Mouse (Mus musculus): ENCODE results near the gene Polr2l. TPM values are rescaled to one million over a fixed set of nuclear protein-coding genes. Genes with fewer than 3 reads are reported as not detected.

Gene Polr2l
- total RNA-seq, 2 experiments from 2014 or later, result 74.3 to 74.7 TPM

DNA sequence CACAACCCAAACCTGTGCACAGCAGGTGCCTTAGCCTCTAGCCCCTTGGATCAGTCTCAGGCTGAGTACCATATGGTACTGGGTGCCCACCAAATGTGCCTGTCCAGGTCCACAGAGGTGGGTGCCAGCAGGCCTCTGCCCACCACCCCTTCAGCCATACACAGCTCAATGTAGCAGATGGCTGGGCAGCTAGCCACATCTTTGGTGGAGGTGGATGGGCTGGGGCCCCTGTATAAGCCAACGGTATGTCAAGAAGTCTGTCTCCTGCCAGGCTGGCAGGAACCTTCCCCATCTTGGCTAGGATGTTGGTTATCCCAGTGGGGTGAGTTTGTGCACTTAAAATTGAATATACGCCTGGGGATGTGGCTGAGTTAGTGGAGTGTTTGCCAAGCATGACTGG is 10.7 kb upstream of the Polr2l start:
- intact Hi-C loops (cut with DNase I), result no loop called here

DNA sequence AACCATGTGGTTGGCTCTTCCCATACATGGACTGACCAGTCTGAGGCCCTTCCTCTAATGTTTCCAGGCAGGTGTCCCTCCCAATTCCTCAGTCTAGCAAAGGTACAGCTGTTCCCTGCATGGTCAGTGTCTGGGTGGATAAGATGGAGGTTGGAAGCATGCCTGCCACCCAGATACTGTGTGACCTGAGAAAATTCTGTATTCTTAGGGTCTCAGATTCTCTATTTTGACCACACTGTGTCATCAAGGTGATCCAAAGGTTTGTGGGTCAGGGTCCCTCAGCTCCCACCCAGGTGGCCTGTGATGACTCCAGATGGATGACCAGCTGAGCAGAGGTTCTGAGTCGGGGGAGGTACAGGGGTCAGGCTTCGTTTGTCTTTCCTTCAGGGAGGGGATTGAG is 10.3 kb upstream of the Polr2l start:
- DNase-seq (ENCODE audit: low spot score), result no peak
- intact Hi-C loops (cut with DNase I), result no loop called here

More for the DNA sequence above, 10.7 kb upstream of the Polr2l start:
- no peak for DNase-seq (ENCODE audit: low spot score)

DNA sequence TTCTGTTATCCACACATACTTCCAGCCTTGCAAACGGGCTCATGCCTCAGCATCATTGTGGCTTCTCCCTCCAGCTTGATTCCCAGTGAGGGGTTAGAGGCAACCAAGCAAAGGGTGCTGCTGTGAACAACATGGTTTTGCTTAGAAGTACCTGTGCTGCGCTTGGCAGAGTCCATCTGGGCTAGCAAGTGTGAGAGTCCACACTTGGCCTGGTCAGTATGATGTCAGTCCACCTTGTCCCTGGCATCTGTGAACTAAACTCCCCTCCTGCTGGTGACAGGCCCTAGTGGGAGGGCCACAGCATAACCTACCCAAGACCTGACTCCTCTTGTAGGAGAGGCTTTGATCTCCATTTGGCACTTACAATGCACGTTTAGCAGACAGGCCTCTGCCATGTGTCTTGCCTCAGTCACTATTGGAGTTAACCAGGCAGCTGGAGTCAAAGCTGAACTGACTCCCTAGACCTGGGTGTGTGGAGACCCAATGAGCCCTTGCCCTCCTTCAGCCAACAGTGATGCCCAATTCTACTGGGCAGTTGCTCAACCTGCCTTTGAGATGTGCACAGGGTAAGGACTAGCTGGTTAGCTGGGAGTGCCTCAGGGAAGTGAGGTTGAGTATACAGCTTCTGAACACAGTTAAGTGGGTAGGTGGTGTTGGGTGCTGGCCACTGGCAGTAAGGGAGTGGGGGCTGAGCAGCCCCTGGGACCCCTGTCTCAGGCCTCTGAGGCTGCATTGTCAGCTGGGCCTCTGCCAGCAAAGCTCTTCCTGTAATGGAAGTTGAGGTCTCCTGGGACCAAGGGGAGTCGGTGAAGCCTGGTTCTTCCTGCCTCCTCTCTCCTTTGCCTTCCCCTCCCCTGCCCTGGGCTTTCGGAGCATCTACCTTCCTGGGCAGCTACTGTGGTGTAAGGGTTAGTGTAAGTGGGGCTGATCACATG is 9.5 kb upstream of the Polr2l start:
- intact Hi-C loops (cut with DNase I), result loop anchor here (5.0 kb wide), 1 partner anchor 133 kb away; no protein-coding TSS in a partner anchor
- DNase-seq (ENCODE audit: low spot score), result no peak

- intact Hi-C loops (cut with DNase I), result loop anchor here (5.0 kb wide), 1 partner anchor 134 kb away; no protein-coding TSS in a partner anchor
- DNase-seq (ENCODE audit: low spot score), result no peak
These were observed 8.3 kb upstream of the Polr2l start for GRCm38 (mm10) chr7:141483114-141483653.

GRCm38 (mm10) chr7:141482531-141483024 is 7.6 kb upstream of the Polr2l start:
- no peak for DNase-seq (ENCODE audit: low spot score)
- intact Hi-C loops (cut with DNase I), result loop anchor here (5.0 kb wide), 1 partner anchor 135 kb away; no protein-coding TSS in a partner anchor

DNA sequence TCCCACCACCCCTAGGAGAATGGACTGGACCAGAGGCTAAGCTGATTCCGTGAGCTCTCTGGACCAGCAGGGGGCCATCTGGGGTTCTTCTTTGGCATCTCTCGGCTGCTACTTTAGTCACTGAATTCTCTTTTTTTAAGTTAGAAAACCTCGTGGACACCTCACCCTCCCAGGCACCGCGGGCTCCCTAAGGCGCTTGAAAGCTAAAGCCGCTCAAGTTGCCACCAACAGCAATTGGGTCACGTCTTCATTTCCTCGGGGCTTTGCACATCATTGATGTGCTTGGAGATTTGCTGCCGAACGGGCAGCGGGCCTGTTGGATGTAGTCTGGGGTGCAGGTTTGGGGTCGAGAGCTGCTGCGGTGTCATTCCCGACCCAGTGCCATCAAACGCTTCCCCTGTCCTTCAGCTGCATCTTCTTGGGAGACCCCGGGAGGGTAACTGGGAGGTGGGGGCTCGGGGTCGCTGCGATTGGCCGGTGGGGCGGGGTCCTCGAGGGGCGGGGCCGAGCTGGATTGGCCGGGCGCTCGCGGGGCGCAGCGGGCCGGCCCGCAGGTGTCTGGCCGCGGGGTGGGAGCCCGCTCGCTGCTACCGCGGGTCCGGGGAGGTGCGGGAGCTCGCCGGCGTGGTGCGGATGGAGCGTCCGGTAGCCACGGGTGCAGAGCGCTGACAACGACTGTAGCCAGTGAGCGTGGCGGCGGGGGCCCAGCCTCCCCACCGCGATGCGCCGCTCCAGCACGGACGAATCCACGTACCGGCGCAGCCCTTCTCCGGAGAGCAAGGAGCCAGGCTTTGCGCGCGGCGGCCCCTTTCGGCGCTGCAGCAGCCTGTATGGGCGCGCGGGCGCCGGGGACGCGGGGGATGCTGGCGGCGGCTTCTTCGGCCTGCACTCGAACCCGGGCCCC is 6.8 kb upstream of the Polr2l start:
- DNase-seq (ENCODE audit: low spot score), result no peak
- intact Hi-C loops (cut with DNase I), result loop anchor here (1.0 to 5.0 kb wide), 3 partner anchors 45 to 185 kb away; no protein-coding TSS in a partner anchor

DNA sequence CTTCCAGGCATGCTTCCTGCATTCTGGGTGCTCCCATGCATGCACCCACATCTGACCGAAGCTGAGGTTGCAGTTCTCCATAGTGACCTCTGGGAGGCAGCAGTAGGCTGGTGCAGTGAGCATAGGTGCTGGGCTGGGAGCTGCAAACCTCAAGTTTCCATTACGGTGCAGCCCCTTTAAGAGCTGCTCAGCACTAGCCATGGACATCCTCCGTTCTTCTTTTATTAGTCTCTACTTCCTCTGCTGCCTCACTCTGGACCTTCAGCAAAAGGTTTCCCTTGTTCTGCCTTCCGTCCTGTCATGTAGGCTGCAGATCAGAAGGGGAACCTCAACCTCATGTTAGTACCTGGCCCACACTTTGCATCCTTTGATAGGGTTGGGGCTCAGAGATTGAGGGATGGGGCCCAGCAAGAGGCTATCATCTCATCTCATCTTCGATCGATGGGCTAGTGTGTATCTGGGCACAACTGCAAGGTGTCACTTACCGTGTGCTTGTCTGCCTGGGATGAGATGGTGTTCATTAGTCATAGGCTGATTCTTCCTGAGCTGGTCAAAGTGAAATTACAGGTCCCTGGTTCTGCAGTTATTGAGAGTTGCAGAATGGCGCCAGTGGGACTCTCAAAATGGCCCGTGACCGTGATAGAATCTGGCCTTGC is 6.0 kb upstream of the Polr2l start:
- intact Hi-C loops (cut with DNase I), result loop anchor here (1.0 to 5.0 kb wide), 3 partner anchors 45 to 185 kb away; no protein-coding TSS in a partner anchor
- no peak for DNase-seq (ENCODE audit: low spot score)

DNA sequence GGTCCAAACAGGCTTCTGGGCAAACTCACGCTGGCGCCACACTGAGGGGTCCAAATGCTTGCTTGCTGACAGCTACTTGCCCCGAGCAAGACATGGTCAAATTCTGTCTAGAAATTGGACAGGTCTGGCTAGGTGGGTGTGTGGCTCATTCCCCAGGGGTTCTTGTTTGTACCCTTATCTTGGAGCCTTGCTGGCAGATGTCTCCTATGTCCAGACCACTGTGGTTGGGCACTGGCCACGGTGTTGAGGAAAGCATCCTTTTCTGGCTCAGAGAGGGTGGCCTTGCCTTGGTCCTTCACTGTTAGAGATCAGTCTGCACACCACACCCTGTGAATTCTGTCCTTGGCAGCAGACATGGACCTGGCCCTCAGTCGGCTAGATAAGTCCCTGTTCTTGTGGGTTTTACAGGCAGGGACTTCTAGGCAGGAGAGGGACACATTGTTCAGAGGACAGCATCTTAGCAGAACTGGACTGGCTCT is 3.4 kb upstream of the Polr2l start:
- intact Hi-C loops (cut with DNase I), result no loop called here
- no peak for DNase-seq (ENCODE audit: low spot score)

GRCm38 (mm10) chr7:141477578-141478269 is 2.8 kb upstream of the Polr2l start:
- no peak for DNase-seq (ENCODE audit: low spot score)
- intact Hi-C loops (cut with DNase I), result no loop called here

DNA sequence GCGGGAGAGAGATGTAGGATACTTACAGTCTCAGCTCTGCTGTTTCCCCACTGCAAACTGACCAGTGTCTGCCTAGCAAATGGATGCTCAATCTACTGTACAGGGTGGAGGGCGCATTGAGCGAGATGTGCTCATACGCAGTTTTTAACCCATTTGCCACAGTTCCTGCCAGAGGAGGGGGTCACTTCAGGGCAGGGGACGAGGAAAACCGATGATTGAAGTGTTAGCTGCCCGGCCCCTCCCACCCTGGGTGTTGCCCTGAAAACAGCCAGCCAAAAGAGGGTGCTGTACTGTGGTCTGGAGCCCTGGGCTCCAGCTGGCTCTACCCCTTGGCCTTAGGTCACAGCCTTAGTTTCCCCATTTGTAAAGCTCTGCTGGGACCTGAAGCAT is 2.0 kb upstream of the Polr2l start:
- DNase-seq (ENCODE audit: low spot score), result no peak
- intact Hi-C loops (cut with DNase I), result no loop called here

- intact Hi-C loops (cut with DNase I), result no loop called here
- peak; percentile 90 for DNase-seq (ENCODE audit: low spot score)
These were observed 1.5 kb upstream of the Polr2l start for GRCm38 (mm10) chr7:141476226-141476980.

DNA sequence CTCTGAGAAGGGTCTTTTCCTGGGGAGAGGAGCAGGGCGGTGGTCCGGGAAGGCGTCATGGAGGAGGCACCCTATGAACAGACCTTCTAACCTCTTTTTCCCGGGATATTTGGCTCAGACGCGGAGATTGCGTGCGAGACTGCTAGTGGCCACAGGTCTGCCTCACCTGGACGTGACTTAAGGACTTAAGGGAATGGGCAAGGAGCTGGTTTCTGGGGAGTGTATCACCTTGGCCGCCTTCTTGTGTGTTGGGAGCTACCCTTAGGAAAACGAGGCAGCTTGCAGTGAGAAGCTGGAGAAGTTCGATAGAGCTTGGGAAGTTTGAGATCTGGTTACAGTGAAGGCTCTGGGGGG is 850 bp upstream of the Polr2l start:
- DNase-seq (ENCODE audit: low spot score), result no peak
- intact Hi-C loops (cut with DNase I), result no loop called here

- intact Hi-C loops (cut with DNase I), result no loop called here
- no peak for DNase-seq (ENCODE audit: low spot score)
These were observed 772 bp downstream of the Polr2l start for GRCm38 (mm10) chr7:141474160-141474559.

- no peak for DNase-seq (ENCODE audit: low spot score)
- intact Hi-C loops (cut with DNase I), result no loop called here
These were observed 2.2 kb downstream of the Polr2l start for GRCm38 (mm10) chr7:141472763-141473162.

- DNase-seq (ENCODE audit: low spot score), result no peak
- intact Hi-C loops (cut with DNase I), result no loop called here
These were observed 2.7 kb downstream of the Polr2l start for GRCm38 (mm10) chr7:141472226-141472625.

DNA sequence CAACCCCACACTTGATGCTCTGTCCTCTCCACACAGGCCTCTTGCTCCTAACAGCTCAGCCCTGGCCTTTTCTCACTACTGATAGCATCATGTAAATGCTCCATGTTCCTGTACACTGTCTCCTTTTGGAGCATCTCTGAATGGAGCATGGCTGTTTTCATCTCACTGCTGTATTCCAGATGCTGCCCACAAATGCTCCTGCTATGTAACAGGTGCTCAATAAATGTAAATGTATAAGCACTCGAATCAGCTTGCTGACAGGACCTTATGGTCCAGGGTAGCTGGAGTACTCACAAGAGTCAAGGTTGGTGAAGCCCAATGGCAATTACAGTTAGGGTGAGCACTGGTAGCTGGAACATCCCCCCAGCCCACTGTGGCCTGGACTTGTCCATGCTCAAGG is 3.7 kb downstream of the Polr2l start:
- no peak for DNase-seq (ENCODE audit: low spot score)
- intact Hi-C loops (cut with DNase I), result no loop called here

DNA sequence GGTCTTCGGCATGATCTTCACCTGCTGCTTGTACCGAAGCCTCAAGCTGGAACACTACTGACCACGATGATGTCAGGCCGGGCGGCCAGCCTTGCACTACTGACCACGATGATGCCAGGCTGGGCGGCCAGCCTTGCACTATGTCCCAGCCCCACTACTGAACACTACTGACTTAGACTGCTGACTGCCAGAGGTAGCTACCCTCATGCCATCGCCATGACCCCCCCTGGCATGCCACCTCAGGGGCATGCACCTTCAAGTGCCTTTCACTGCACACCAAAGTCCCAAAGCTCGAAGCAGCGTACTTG is 4.3 kb downstream of the Polr2l start:
- intact Hi-C loops (cut with DNase I), result no loop called here
- DNase-seq (ENCODE audit: low spot score), result no peak

GRCm38 (mm10) chr7:141469901-141470636 is 4.9 kb downstream of the Polr2l start:
- DNase-seq (ENCODE audit: low spot score), result no peak
- intact Hi-C loops (cut with DNase I), result no loop called here

Data from heart, postnatal 25 days (tissue).